In genomic region chr13:107781741-107782140, GRCm38 (mm10) we compare ENCODE assay signal across 31 mouse cellular contexts.
DNase-seq lines count a peak whose midpoint lies in the region; ATAC-seq lines count a peak whose summit lies in the region.
"Had no signal": no experiment of that assay in that cellular context is flagged by ENCODE, and none has a peak within 500 bp of the region (broad histone marks: within the 10 kb centered on the region; RNA-seq: fewer than 3 reads in every experiment).

No protein-coding gene starts in this region.

- no peak overlapping the region for H3K4me3 ChIP-seq in heart, embryonic 11.5 days (ENCODE audit: low read depth, low read length)
- no peak overlapping the region for H3K4me3 ChIP-seq in liver, embryonic 16.5 days (ENCODE audit: low read depth, low read length)
- H3K4me3 ChIP-seq in liver, embryonic 11.5 days (ENCODE audit: low read depth, low read length) = no peak overlapping the region
- no peak overlapping the region for H3K4me3 ChIP-seq in hindbrain, embryonic 16.5 days (ENCODE audit: low read length)
- H3K4me3 ChIP-seq: embryonic facial prominence, embryonic 10.5 days; embryonic facial prominence, embryonic 13.5 days; erythroblast, embryonic 14.5 days; forebrain, embryonic 12.5 days; forebrain, embryonic 15.5 days; heart, embryonic 12.5 days; heart, embryonic 15.5 days; hindbrain, embryonic 10.5 days; hindbrain, embryonic 13.5 days had no signal

- no peak for ATAC-seq in heart, embryonic 11.5 days (replicated peaks; ENCODE audit: insufficient number of reproducible peaks, low FRiP score, low TSS enrichment)
- ATAC-seq in liver, embryonic 16.5 days (ENCODE audit: low read depth) = peak; percentile 21; the same call in 1 of the 2 replicates
- ATAC-seq in liver, embryonic 11.5 days (replicated peaks; ENCODE audit: low FRiP score) = no peak; the same call in 1 of the 2 replicates
- peak; percentile 96 for ATAC-seq in granulocyte monocyte progenitor cell, adult 5-6 weeks (replicated peaks; ENCODE audit: poor library complexity, severe bottlenecking)
- ATAC-seq in megakaryocyte progenitor cell, adult 5-6 weeks (replicated peaks; ENCODE audit: poor library complexity) = peak; percentile 87
- no peak for ATAC-seq in hindbrain, embryonic 16.5 days
- ATAC-seq: forebrain, embryonic 15.5 days; hindbrain, postnatal 0 days; Patski had no signal

- H3K27me3 ChIP-seq in heart, embryonic 11.5 days (ENCODE audit: control insufficient read depth, insufficient read depth, low read length) = no peaks in the 10 kb centered on the region
- no peaks in the 10 kb centered on the region for H3K27me3 ChIP-seq in liver, embryonic 16.5 days (ENCODE audit: control insufficient read depth, insufficient read depth, low read depth, low read length)
- H3K27me3 ChIP-seq in liver, embryonic 11.5 days (replicated peaks; ENCODE audit: control insufficient read depth, insufficient read depth, low read length) = no peaks in the 10 kb centered on the region
- H3K27me3 ChIP-seq in hindbrain, embryonic 16.5 days (replicated peaks; ENCODE audit: control insufficient read depth, insufficient read depth, low read length) = no peaks in the 10 kb centered on the region
- H3K27me3 ChIP-seq: CH12.LX; embryonic facial prominence, embryonic 13.5 days; forebrain, embryonic 12.5 days; forebrain, embryonic 15.5 days; heart, embryonic 12.5 days; heart, embryonic 15.5 days; hindbrain, embryonic 13.5 days; Patski had no signal

- no peaks in the 10 kb centered on the region for H3K36me3 ChIP-seq in heart, embryonic 11.5 days (ENCODE audit: control insufficient read depth, insufficient read depth, low read length)
- no peaks in the 10 kb centered on the region for H3K36me3 ChIP-seq in liver, embryonic 16.5 days (ENCODE audit: control insufficient read depth, insufficient read depth)
- H3K36me3 ChIP-seq in liver, embryonic 11.5 days (ENCODE audit: control insufficient read depth, insufficient read depth, low read length) = no peaks in the 10 kb centered on the region
- H3K36me3 ChIP-seq in hindbrain, embryonic 16.5 days (ENCODE audit: control insufficient read depth, insufficient read depth, low read length) = no peaks in the 10 kb centered on the region
- H3K36me3 ChIP-seq: embryonic facial prominence, embryonic 13.5 days; forebrain, embryonic 12.5 days; forebrain, embryonic 15.5 days; G1E; heart, embryonic 12.5 days; heart, embryonic 15.5 days; hindbrain, embryonic 13.5 days had no signal

- no peaks in the 10 kb centered on the region for H3K9me3 ChIP-seq in heart, embryonic 11.5 days (replicated peaks; ENCODE audit: control insufficient read depth, low read length)
- H3K9me3 ChIP-seq in liver, embryonic 16.5 days (replicated peaks; ENCODE audit: control insufficient read depth, low read length) = no peaks in the 10 kb centered on the region
- no peaks in the 10 kb centered on the region for H3K9me3 ChIP-seq in liver, embryonic 11.5 days (ENCODE audit: control insufficient read depth, low read length)
- H3K9me3 ChIP-seq in hindbrain, embryonic 16.5 days (ENCODE audit: control insufficient read depth, low read length) = no peaks in the 10 kb centered on the region
- H3K9me3 ChIP-seq: embryonic facial prominence, embryonic 10.5 days; embryonic facial prominence, embryonic 13.5 days; forebrain, embryonic 12.5 days; forebrain, embryonic 15.5 days; heart, embryonic 12.5 days; heart, embryonic 15.5 days; hindbrain, embryonic 10.5 days; hindbrain, embryonic 13.5 days had no signal

- no peak overlapping the region for H3K4me2 ChIP-seq in heart, embryonic 11.5 days
- no peak overlapping the region for H3K4me2 ChIP-seq in liver, embryonic 16.5 days (ENCODE audit: low read depth, low read length)
- no peak overlapping the region for H3K4me2 ChIP-seq in liver, embryonic 11.5 days
- H3K4me2 ChIP-seq in hindbrain, embryonic 16.5 days (ENCODE audit: low read length) = no peak overlapping the region
- H3K4me2 ChIP-seq: embryonic facial prominence, embryonic 13.5 days; forebrain, embryonic 12.5 days; forebrain, embryonic 15.5 days; heart, embryonic 12.5 days; heart, embryonic 15.5 days; hindbrain, embryonic 13.5 days had no signal

- no peaks in the 10 kb centered on the region; the same call in 1 of the 2 replicates for H3K4me1 ChIP-seq in heart, embryonic 11.5 days (ENCODE audit: control insufficient read depth, insufficient read depth, low read length)
- H3K4me1 ChIP-seq in liver, embryonic 16.5 days (ENCODE audit: control insufficient read depth, low read depth, low read length) = no peaks in the 10 kb centered on the region
- H3K4me1 ChIP-seq in liver, embryonic 11.5 days (replicated peaks; ENCODE audit: control insufficient read depth, insufficient read depth, low read length) = no peaks in the 10 kb centered on the region
- no peaks in the 10 kb centered on the region for H3K4me1 ChIP-seq in hindbrain, embryonic 16.5 days (ENCODE audit: control insufficient read depth, insufficient read depth, low read depth, low read length)
- H3K4me1 ChIP-seq: embryonic facial prominence, embryonic 13.5 days; forebrain, embryonic 12.5 days; heart, embryonic 12.5 days; heart, embryonic 15.5 days had no signal

- DNase-seq in heart, adult 11 months = peak; percentile 75
- DNase-seq in liver, embryonic 11.5 days (ENCODE audit: low spot score) = no peak
- DNase-seq in natural killer cell, adult 2 months (ENCODE audit: low spot score in 2 of 2) = no peak
- DNase-seq: adrenal gland, postnatal 10 days; adrenal gland, postnatal 36 days; B cell, adult 2 months; cerebellum, adult 18-20 months; cerebellum, adult 9-10 months; cerebellum, postnatal 14 days; embryo, embryonic 11 days; gastrocnemius, postnatal 25 days; heart, postnatal 10 days; heart, postnatal 36 days had no signal

- no peak overlapping the region for H3K27ac ChIP-seq in heart, embryonic 11.5 days (ENCODE audit: low read depth, low read length)
- H3K27ac ChIP-seq in liver, embryonic 16.5 days (ENCODE audit: low read length) = no peak overlapping the region
- no peak overlapping the region for H3K27ac ChIP-seq in liver, embryonic 11.5 days (ENCODE audit: low read depth, low read length)
- H3K27ac ChIP-seq in hindbrain, embryonic 16.5 days (ENCODE audit: low read depth, low read length) = no peak overlapping the region
- H3K27ac ChIP-seq: embryonic facial prominence, embryonic 10.5 days; embryonic facial prominence, embryonic 13.5 days; forebrain, embryonic 12.5 days; forebrain, embryonic 15.5 days; heart, embryonic 15.5 days; hindbrain, embryonic 10.5 days; hindbrain, embryonic 13.5 days; hindbrain, postnatal 0 days had no signal

- no peak overlapping the region for H3K9ac ChIP-seq in heart, embryonic 11.5 days (ENCODE audit: low read depth, low read length)
- H3K9ac ChIP-seq in liver, embryonic 16.5 days (ENCODE audit: low read depth, low read length) = no peak overlapping the region
- no peak overlapping the region for H3K9ac ChIP-seq in liver, embryonic 11.5 days (ENCODE audit: low read depth, low read length)
- no peak overlapping the region for H3K9ac ChIP-seq in hindbrain, embryonic 16.5 days (ENCODE audit: low read depth, low read length)
- H3K9ac ChIP-seq: embryonic facial prominence, embryonic 13.5 days; forebrain, embryonic 12.5 days; forebrain, embryonic 15.5 days; heart, embryonic 12.5 days; heart, embryonic 15.5 days; hindbrain, embryonic 13.5 days had no signal

- WGBS in heart, embryonic 11.5 days (ENCODE audit: insufficient replicate concordance) = 88% methylated on average over 8 of the region's 8 CpGs
- 65% methylated on average over 8 of the region's 8 CpGs for WGBS in liver, embryonic 16.5 days (ENCODE audit: insufficient replicate concordance)
- WGBS in liver, embryonic 11.5 days = 82% methylated on average over 8 of the region's 8 CpGs
- 91% methylated on average over 8 of the region's 8 CpGs for WGBS in hindbrain, embryonic 16.5 days

Comparison
In these comparisons a context has a peak if more than half of its experiments do, and no peak if none do; other contexts are left out.
1. ATAC-seq: peak in liver, embryonic 16.5 days (single experiment), granulocyte monocyte progenitor cell, adult 5-6 weeks (single experiment) and megakaryocyte progenitor cell, adult 5-6 weeks (single experiment); none in heart, embryonic 11.5 days (single experiment), liver, embryonic 11.5 days (single experiment) and hindbrain, embryonic 16.5 days (single experiment).